Mouse (Mus musculus) bone marrow, adult 2 months (tissue): ENCODE data around the gene Spop.

ENCODE experiments used
- CTCF ChIP-seq: fragments of 200-500 bp; IDR thresholded peaks from 2 replicates; pipeline ENCODE4 v1.5.1; 2011; ENCODE audit warnings: low read length, control low read depth; ENCODE audit not compliant: control insufficient read depth, insufficient read depth
- POLR2A ChIP-seq: fragments of 200-500 bp; IDR thresholded peaks from 2 replicates; pipeline ENCODE4 v1.6.1; 2011; ENCODE audit warnings: low read depth, mild to moderate bottlenecking, control low read depth, low read length, borderline replicate concordance; ENCODE audit not compliant: control insufficient read depth

- TF ChIP-seq POLR2A (no peak), CTCF (no peak)
Observed at GRCm38 (mm10) chr11:95420880-95421435, 7.1 kb downstream of the Spop start.
